Mouse (Mus musculus) lung, postnatal 25 days (tissue): ENCODE measurements at regions not wholly inside any gene's neighbourhood (a gene's known extent, or its start where the extent isn't known, plus 50 kb on each side); places are given as distances from the start of the nearest gene placed in this dataset.

Experiments
- DNase-seq: peaks from one replicate; pipeline ENCODE4 v3.0.0; 2022; ENCODE audit warnings: low spot score

DNA sequence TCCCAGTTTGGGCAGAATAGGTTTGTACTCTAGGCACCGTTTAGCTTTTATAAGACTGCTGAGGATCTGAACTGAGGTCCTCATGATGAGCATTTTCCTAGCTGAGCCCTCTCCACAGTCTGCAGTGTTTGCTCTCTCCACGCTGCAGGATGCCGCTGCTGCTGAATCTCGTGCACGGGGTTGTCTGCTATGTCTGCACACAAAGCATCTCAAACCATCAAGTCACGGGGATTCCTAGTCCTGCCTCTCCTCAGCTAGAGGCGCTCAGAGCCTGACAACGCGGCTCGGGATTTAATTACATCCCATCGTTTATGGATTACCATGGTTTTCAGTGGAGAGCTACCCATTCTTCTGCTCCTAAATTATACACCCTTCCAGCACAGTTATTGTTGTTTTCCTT, 175.6 kb downstream of the Rnf144b start:
- DNase-seq: no peak

DNA sequence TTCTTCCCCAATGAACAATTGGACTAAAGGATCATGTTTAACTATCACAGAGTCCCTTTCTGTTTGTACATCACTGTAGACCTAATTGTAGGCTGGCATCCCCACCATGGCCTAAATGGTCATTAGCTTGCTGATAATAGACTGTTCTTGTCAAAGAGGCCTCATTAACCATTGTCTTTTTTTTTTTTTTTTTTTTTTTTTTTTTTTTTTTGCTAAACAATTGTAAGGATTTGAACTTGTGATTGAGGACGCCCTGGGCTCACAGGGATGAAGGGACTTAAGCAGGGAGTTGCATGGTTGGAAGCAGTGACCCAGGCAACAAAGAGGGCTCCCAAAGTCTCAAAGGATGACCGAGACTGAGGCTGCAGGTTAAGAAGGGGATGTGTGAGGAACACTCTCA, 178.0 kb downstream of the Rnf144b start:
- DNase-seq: no peak

- DNase-seq: peak; percentile 19
These were observed 178.6 kb downstream of the Rnf144b start for GRCm38 (mm10) chr13:47301070-47301469.

GRCm38 (mm10) chr13:47309492-47309891, 187.0 kb downstream of the Rnf144b start:
- DNase-seq: no peak

DNA sequence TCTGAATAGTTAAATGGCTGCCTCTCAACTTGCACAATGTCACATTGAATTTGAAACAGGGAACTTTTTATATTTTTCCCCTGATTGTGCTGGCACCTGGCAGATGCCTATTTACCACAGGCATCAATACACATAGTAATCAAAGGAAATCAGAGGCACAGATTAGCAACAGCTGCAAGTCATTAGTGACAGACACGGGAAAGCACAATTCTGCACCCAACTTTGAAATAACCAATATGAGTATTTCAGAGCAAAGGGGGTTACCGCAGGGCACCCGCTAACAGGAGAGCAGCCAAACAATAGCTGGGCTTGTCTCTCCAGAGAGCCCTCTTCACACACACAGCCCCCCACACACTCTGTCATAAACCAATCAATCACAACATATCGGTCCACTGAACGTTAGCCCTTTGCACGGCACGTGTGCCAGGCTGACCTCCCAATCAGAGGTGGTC, 188.3 kb downstream of the Rnf144b start:
- no peak for DNase-seq

- no peak for DNase-seq
These were observed 197.1 kb downstream of the Rnf144b start for GRCm38 (mm10) chr13:47319549-47319948.

GRCm38 (mm10) chr13:47321876-47322275, 199.4 kb downstream of the Rnf144b start:
- no peak for DNase-seq

DNA sequence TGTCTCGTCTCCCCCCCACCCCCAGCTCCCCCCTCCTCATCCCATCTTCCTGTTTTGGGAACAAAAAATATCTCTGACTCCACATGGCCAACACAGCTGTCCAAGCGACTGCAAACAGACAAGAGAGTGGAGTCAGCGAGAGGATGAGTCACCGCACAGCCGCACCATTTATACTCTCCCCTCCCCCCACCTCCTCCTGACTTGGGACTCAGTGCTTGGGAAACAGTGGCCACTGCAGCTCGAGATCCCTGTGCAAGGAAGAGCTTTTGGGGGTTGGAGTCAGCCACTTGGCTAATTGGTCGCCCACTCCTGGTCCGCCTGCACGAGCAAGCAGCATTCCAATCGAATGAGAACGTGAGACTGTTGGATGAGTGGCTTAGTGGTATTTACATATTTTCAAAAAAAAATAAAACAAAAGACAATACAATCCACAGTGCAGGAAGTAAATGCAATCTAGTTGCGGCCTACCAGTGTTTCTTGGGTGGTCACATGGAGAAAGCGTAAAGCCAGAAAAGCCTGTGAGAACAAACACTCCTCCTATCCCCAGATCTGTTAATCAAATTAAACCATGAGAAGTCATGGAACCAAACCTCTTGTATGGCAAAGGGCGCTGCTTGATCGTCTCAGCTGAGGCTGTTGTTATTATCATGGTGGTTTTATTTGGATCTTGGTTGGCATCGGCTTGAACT, 213.7 kb downstream of the Rnf144b start:
- peak; percentile 18 for DNase-seq

DNA sequence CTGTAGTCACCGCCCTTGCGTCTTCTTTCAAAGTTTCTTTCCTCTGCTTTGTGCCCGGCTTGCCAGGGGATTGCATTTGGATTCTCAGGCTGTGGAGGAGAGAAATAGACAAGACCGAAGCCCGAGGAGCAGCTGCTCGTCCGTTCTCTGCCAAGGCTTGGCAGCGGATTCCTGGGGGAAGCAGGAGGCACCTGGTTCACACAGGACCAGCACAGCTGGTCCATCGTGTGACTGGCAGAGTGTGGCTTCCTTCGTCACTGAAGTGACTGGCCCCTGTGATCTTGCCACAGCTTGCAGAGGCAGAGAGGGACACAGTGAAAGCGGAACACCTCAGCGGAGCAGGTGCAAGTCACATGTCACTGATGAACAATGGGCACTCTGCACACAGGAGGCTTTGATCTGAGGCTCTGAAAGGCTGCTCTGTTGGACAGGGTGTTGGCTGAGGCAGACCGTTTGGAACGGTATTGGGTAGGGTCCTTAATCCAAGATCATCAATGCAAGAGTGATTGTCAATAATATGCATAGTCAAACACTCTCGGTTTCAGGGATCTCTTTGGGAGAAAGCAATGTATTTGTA, 214.5 kb downstream of the Rnf144b start:
- no peak for DNase-seq

DNA sequence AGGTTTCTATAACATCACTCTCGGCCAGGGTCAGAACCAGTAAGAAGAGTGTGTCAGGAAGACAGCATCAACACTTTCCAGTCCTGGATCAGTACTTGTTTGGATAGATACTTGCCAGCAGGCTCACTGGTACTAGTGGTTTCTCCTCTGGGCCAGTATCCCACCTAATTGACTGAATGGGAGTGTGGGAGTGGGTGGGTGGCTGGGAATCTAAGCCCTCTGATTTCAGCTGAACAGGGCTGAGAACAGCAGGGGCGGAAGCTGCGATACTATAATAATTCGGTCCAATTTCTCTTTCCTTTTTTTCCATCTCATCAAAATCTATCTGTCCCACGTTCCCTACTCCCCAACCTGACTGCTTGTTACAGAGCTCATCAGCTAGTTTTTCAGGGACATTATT, 217.0 kb downstream of the Rnf144b start:
- no peak for DNase-seq

DNA sequence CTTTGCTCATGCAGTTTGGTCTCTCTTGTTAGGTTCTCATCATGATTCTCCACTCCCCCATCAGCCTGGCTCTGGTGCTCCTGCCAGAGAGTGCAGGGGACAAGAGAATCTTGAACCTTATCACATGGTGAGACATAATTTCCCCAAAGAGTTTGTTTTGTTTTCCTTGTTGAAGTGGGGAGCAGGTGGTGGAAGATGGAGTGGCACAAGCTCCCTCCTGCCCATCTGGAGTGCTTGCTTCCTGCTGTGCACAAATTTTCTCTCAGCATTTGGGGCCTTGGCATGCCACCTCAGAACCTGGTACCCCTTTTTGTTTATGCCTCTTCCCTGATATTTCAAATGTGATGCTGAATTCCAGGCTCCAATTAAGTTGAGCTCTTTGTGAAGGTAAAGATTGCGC, 219.9 kb downstream of the Rnf144b start:
- no peak for DNase-seq

DNA sequence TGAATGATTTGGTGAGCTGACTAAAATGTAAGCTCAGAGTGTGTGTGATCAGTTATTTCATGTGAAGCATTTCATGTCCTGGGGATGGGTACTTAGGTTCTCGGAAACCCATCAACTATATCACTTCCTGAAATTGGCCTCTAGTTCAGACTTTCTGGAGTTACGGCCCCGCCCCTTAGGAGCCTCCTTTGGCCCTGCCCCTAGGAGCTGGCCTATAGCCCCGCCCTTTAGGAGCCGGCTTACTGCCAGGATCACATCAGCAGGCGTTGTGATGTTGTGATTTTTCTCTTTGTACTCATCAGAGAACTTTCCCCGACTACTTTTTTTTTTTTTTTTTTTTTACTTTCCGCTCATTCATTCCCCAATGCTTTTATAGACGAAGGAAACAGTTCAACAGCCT, 223.1 kb downstream of the Rnf144b start:
- no peak for DNase-seq

GRCm38 (mm10) chr13:47347835-47348234, 225.4 kb downstream of the Rnf144b start:
- DNase-seq: no peak

GRCm38 (mm10) chr13:47348517-47349145, 226.2 kb downstream of the Rnf144b start:
- DNase-seq: peak; percentile 39

- DNase-seq: no peak
These were observed 232.0 kb downstream of the Rnf144b start for GRCm38 (mm10) chr13:47354446-47354845.

GRCm38 (mm10) chr13:47355169-47355568, 232.7 kb downstream of the Rnf144b start:
- no peak for DNase-seq

- no peak for DNase-seq
These were observed 236.5 kb downstream of the Rnf144b start for GRCm38 (mm10) chr13:47358986-47359385.

GRCm38 (mm10) chr13:47365776-47366175, 243.3 kb downstream of the Rnf144b start:
- DNase-seq: no peak

GRCm38 (mm10) chr13:47368041-47368823, 245.8 kb downstream of the Rnf144b start:
- DNase-seq: no peak

DNA sequence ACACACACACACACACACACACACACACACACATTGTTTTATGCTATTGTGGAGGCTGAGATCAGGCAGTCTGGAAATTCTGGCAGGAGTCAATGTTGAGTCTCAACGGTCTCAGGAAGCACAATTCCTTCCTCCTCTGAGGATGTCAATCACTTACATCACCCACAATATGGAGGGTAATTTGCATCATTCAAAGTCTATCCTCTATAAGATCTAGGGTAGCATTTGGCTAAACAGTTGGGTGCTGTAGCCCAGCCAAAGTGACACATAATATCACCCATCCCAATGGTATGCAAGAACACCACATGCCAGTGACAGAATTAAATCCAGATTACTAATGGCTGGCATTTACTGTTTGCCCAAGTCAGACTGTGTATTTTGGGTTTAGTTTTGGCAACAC, 252.1 kb downstream of the Rnf144b start:
- no peak for DNase-seq

DNA sequence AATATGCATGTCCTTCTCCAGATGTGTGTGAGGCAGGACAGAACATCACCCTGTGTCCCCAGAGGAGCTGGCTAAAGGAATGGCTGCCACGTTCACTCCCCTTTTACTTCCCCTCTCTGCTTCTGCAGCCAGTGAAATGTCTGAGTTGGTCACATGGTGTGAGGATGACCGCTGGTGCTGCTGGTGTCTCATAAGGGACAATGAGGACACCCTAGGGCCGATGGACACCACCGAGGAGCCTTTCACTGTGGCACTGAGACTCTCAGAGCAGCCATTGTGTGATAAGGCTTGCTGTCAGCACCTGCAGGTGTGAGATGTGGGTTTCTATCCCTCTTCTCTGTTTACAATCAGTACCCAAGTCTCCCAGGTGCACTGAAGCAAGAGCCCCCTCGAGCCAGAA, 268.6 kb downstream of the Rnf144b start:
- DNase-seq: no peak

- DNase-seq: no peak
These were observed 275.4 kb downstream of the Rnf144b start for GRCm38 (mm10) chr13:47397726-47398350.
